Mouse (Mus musculus) ES-Bruce4 (cell line): ENCODE measurements around the gene Gria4. TPM values are rescaled to one million over a fixed set of nuclear protein-coding genes. Genes with fewer than 3 reads are reported as not detected.
A peak's percentile ranks its signal among the peaks of the same experiment; 100 is the strongest.
"Not testable (repeated sequence)": the region's sequence is repeated elsewhere in the genome, so short reads cannot be mapped to it uniquely, and the experiment has no call there.

ENCODE experiments used
- H3K27ac ChIP-seq: 2 replicates; pipeline ENCODE4 v1.5.1; 2012; ENCODE audit warnings: low read length, inconsistent platforms; ENCODE audit not compliant: insufficient read depth
- H3K27me3 ChIP-seq: 2 replicates; pipeline ENCODE4 v1.6.1; 2012; ENCODE audit warnings: mild to moderate bottlenecking, low read length, inconsistent platforms; ENCODE audit not compliant: control insufficient read depth, poor library complexity, insufficient read depth, severe bottlenecking
- H3K36me3 ChIP-seq: 2 replicates; pipeline ENCODE4 v1.6.1; 2012; ENCODE audit warnings: inconsistent platforms, mild to moderate bottlenecking, low read length, moderate library complexity; ENCODE audit not compliant: control insufficient read depth, poor library complexity, insufficient read depth, severe bottlenecking
- H3K4me1 ChIP-seq: one replicate; pipeline ENCODE4 v1.8.1; 2011; ENCODE audit warnings: low read length; ENCODE audit not compliant: control insufficient read depth, insufficient read depth
- H3K4me3 ChIP-seq: 2 replicates; pipeline ENCODE4 v1.5.1; 2011; ENCODE audit warnings: low read depth, mild to moderate bottlenecking, low read length
- H3K9ac ChIP-seq: 2 replicates; pipeline ENCODE4 v1.6.1; 2012; ENCODE audit warnings: low read depth, mild to moderate bottlenecking, inconsistent platforms; ENCODE audit not compliant: poor library complexity, severe bottlenecking
- H3K9me3 ChIP-seq: replicated peaks from 2 replicates; pipeline ENCODE4 v1.6.1; 2012; ENCODE audit warnings: mild to moderate bottlenecking, low read length, inconsistent platforms; ENCODE audit not compliant: control insufficient read depth, poor library complexity, insufficient read depth, severe bottlenecking
- CTCF ChIP-seq: IDR thresholded peaks from one replicate; pipeline ENCODE4 v1.8.1; 2011; ENCODE audit warnings: low read depth, low read length
- EP300 ChIP-seq: IDR thresholded peaks from 2 replicates; pipeline ENCODE4 v1.6.1; 2011; ENCODE audit warnings: low read depth, low read length; ENCODE audit not compliant: insufficient read depth
- POLR2A ChIP-seq: IDR thresholded peaks from one replicate; pipeline ENCODE4 v1.8.1; 2011; ENCODE audit warnings: low read length; ENCODE audit not compliant: insufficient read depth
- polyA plus RNA-seq: library from polyadenylated mRNA; stranded (reverse); fragments of >200 nt; gene quantifications from 2 replicates; pipeline ENCODE4 v1.2.4, GENCODE M21; 2011; ENCODE audit warnings: low read depth; ENCODE audit not compliant: missing spikeins, insufficient read depth, insufficient read length

The Gria4 gene
- polyA plus RNA-seq, 1 experiment, result 1.5 TPM

GRCm38 (mm10) chr9:4442908-4443307 is 353.1 kb downstream of the Gria4 start:
- Histone ChIP-seq H3K9me3 (no peaks in the 10 kb centered on the region), H3K4me1 (no peaks in the 10 kb centered on the region), H3K27ac (no peak overlapping the region), H3K27me3 (no peaks in the 10 kb centered on the region), H3K36me3 (no peaks in the 10 kb centered on the region), H3K9ac (no peak overlapping the region), H3K4me3 (no peak overlapping the region)
- TF ChIP-seq CTCF (peak; percentile 41), EP300 (no peak)

DNA sequence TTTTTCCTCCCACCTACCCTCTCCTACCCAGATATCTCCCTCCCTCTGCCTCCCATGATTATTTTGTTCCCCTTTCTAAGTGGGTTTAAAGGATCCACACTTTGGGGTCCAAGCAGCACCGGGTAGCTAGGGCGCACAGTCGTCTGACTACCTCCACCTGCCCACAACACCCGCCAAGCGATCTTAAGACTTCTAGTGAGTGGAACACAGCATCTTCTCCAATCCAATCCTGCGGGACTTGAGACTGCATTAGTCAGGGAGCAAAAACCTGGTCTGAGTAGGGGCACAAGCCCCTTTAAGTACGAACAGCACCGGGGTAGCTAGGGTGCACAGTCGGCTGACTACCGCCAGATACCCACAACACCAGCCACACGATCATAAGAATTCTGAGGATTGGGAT is 395.2 kb downstream of the Gria4 start:
- not testable (repeated sequence) for H3K36me3 ChIP-seq, H3K4me1 ChIP-seq, H3K9me3 ChIP-seq, H3K27ac ChIP-seq, H3K27me3 ChIP-seq
- H3K9ac ChIP-seq, result peak overlapping the region; percentile 66; the same call in 1 of the 2 replicates
- H3K4me3 ChIP-seq, result peak overlapping the region; percentile 85

- no peak for TF ChIP-seq POLR2A
- no peak for TF ChIP-seq EP300
- no peak for TF ChIP-seq CTCF
- Histone ChIP-seq H3K27me3 (no peaks in the 10 kb centered on the region), H3K9me3 (no peaks in the 10 kb centered on the region), H3K36me3 (no peaks in the 10 kb centered on the region; the same call in 1 of the 2 replicates), H3K4me3 (peak overlapping the region; percentile 87), H3K27ac (no peak overlapping the region), H3K9ac (peak overlapping the region; percentile 55), H3K4me1 (no peaks in the 10 kb centered on the region)
These were observed 419.4 kb downstream of the Gria4 start for GRCm38 (mm10) chr9:4376640-4377120.

DNA sequence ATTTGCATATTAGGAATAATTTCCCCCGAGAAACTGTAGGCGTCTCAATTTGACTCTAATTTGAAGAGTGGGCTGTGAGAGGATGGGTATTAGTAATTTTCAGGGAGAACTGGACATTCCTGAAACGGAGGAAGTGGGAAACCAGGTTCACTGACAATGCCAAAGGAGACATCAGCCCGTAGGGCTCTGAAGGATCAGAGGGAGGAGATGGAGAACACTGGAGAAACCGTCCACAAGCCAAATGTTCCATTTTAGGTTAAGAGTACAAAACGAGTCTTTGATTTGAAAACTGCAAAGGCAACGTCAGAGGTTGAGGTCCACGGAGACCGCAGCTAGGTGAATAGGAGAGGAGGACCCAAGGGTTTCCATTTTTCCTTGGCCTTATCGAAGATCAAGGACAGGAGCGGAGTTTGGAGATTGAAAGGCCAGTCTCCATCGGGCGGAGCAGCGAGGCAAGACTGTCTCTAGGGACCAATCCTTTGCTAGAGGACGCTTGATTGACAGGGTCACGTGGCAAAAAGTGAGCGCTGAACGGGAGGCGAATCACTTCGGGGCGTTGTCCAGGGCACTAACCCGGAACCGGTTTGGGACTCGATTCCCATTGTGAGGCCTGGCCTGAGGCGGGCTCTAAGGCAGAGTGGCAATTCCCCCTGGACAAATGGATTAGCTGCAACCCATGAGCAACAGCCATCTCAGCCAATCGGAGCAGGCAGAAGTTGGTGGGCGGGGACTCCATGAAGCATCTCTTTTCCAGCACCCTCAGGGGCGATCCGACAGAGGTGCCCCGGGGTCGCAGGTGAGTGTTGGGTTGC is 420.0 kb downstream of the Gria4 start, which contains the start of gene Msantd4:
Gene Msantd4 (plus strand): TSS at position 735 of the 812 bp plus-strand sequence.
- TF ChIP-seq CTCF (no peak), POLR2A (peak; percentile 42)
- Histone ChIP-seq H3K4me1 (no peaks in the 10 kb centered on the region), H3K9me3 (no peaks in the 10 kb centered on the region), H3K36me3 (no peaks in the 10 kb centered on the region; the same call in 1 of the 2 replicates), H3K4me3 (peak within 1 kb of the TSS; percentile 90), H3K27ac (peak within 1 kb of the TSS; percentile 28; the same call in 1 of the 2 replicates), H3K9ac (peak within 1 kb of the TSS; percentile 55), H3K27me3 (no peaks in the 10 kb centered on the region)
